Mouse (Mus musculus): Measurements from ENCODE around the gene Olfr875. TPM values are rescaled to one million over a fixed set of nuclear protein-coding genes. Genes with fewer than 3 reads are reported as not detected.
"Not testable (repeated sequence)": the region's sequence is repeated elsewhere in the genome, so short reads cannot be mapped to it uniquely, and the experiment has no call there.

Olfr875 gene
- not detected for total RNA-seq (2021)
- not detected in 2 replicates for polyA plus RNA-seq (2012; rRNA removed)
- long read RNA-seq, result 0 reads

DNA sequence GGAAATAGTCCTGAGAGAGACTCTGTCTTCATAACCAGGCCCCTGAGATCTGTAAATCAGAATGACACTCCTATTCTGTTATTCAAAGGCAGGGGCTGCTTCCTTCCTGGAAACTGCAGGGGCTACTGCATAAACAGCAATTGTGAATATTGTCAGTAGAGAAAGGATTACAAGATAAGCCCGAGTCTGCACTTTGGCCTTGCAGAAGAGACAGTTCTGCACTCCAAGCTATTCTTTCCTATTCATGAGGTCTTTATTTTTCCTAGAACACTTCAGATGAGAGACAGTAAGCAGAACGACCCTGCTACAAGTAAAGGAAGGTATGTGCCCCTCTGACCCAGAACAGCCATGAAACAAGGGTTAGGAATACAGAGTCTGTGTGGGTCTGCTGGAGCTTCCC lies at the start of gene Olfr875:
Gene Olfr875, plus strand, starts transcription at position 99 of the 400 bp plus-strand sequence.
- DNase-seq, result no peak

DNA sequence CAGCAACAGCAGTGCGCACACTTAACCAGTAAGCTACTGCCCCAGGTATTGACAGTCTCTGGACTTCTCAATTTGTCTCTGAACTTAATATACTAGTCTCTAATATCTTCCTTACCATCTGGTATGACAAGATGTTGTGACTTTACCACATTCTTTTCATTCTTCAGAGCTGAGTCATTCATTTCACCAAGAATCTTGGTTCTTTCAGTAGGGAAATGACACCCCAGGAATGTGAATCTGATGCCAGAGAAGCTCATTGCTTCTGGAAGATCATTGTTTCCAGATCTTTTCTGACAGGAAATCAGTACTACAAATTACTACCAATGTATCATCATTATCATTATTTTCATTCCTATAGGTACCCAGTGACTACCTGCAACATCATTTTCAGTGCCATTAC lies 37.3 kb upstream of the Olfr875 start:
- DNase-seq, result no peak

DNA sequence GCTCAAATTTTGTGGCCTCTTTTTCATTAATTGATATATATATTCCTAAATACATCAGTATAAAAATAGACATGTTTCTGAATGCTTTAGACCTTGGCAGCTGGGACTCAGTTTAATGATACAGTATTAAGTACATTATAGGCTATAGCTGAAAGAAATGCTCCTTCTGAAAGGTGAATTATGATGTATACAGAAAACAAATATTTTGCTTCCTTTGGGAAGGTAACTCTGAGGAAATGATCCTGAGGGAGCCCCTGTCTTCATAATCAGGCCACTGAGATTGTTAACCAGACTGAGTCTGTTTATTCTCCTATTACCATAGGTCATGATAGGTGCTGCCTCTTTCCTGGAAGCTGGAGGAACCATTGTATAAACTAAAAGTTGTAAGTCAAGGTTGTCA lies 26.9 kb upstream of the Olfr875 start, which contains the start of gene Olfr874:
Gene Olfr874, plus strand, starts transcription at position 301 of the 400 bp plus-strand sequence.
- no peak for DNase-seq

DNA sequence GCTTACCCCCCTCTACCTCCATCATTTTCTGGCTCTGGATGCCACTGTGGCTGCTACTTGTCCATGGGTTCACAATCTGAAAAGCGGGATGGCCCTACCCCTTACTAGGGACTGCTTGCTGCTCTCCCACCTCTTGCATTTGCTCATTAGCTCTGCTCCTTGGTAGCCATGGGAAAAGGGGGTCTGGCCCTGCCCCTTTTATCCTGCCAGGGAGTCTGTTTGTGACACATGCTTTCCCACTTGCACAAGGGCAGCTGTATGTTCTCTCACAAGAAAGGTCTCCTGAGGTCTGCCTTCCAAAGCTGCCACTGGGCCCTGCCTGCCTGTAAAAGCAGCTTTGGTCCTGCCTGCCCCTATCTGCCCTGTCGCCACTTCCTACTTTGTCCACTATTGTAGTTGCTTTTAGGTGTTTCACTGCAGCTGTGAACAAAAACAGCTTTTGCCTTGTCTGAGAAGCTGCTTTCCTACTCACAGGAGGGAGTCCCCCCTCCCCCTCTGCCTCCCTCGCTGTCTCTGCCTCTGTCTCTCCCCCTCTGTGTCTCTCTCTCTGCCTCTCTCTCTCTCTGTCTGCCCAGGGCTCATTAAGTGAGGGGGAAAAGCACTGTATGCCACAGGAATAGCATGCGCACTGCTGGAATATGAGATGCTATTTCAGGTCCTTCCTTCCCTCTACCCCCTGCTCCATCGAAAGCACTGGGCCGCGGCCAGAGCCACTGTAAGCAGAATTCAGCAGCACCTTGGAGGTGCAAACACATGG lies 21.2 kb upstream of the Olfr875 start:
- DNase-seq, result no peak

DNA sequence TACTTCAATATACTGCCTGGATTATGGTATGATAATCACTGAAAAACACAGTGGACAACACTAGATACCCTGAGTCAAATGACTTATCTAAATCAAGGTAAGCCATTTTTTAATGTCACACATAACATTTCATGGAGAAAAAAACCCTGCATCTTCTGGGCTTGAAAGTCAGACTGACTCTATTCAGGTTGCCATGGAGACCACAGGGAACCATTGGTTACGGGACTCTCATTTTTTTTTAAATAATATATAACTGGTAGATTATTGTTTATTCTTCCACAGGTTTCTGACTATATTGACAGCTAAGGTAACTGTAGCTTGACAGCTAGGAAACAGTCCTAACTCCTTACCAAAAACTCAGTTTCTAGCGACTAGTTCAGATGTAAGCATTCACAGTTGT lies 20.2 kb upstream of the Olfr875 start:
- DNase-seq, result no peak

DNA sequence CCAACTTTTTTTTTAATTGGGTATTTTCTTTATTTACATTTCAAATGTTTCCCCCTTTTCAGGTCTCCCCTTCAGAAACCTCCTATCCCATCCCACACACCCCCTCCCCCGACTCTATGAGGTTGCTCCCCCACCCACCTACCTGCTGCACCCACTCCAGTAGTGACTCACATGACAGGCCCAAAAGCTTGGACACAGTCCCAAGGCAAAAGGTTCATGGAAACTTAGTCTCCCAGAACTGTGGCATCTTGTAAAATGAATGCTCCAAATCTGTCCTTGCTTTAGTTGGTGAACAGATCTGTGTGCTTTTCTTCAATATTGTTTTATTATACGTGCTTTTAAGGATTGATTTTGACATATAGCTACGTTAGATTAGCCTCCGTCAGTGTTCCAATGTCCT lies 19.7 kb upstream of the Olfr875 start:
- peak; percentile 67 for DNase-seq

DNA sequence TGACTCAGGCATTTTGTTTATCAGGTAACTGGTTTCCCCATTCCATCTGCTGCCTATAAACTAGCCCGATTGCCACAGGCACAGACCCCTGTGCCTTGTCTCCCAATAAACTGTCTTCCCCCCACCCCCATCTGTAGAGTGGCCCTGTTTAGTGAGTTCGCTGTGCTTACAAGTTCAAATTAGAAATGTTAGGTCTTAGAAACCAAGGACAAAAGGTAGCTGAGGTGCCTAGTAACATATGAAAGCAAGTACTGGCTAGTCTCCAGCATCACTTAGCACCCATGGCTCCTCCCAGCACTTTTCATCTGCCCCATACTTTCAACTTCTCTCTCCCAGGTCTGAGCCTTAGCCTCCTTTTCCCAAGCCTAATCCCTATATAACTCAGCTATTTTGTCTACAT lies 9.9 kb upstream of the Olfr875 start:
- no peak for DNase-seq

DNA sequence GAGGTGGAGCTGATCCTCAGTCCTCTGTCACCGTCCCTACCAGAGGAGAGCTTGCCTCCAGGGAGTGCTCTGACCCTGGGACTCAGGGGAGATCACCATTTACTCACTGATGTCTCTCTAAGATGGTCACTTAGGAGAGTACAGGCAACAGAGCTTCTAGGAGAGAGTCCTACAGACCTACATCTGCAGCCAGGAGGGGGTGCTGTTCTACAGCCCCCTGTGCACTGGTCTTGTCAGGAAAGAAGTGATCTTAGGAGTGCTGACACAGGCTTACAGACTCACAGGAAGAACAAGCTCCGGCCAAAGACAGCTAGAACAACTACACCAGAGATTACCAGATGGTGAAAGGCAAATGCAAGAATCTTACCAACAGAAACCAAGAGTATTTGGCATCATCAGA lies 9.1 kb upstream of the Olfr875 start:
- peak; percentile 41 for DNase-seq

- no peak for DNase-seq
Observed at GRCm38 (mm10) chr9:37770661-37771060, 996 bp upstream of the Olfr875 start.

GRCm38 (mm10) chr9:37782766-37783260 lies 11.2 kb downstream of the Olfr875 start:
- DNase-seq, result peak; percentile 15

DNA sequence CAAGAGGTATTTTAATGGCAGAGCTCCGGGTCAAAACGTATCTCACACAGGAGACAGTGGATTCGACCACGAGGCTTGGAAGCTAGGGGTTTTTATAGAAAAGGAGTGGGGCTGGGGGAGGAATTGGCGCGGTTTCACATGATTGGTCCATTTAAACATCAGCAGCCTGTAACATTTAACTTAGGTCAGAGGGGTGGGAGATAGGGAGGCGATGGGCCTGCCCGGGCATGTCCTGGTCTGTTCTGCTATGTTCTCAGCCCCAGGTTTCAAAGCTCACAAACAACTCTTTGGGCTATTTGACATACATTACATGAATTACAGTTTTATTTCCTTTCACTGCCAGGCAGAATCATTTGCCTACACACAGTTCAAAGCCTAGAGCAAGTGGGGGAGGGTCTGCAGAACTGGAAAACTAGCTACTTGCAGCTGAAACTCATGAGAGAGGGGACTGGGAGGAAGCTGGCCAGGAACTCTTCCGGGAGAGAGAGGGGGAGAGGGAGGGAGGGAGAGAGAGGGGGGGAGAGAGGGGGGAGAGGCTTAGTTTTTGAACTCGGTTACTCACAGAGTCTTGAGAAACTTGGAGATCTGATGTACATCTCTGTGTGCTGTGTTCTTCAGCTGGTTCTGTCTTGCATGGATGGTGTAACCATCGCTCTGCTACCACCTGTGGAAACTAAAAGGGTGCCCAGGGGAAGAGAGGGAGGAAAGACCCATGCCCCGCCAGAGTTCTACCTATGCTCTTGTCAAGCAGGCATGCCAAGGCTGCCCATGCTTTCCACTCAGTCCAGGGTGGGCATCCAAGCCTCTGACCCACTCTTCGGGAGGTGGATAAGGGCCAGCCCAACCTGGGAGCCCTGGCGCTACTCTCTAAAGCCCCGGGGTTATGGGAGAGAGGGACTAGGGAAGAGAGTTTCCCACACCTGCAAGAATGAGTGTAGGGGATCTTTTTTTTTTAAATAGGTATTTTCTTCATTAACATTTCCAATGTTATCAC lies 12.0 kb downstream of the Olfr875 start:
- not testable (repeated sequence) for DNase-seq

DNA sequence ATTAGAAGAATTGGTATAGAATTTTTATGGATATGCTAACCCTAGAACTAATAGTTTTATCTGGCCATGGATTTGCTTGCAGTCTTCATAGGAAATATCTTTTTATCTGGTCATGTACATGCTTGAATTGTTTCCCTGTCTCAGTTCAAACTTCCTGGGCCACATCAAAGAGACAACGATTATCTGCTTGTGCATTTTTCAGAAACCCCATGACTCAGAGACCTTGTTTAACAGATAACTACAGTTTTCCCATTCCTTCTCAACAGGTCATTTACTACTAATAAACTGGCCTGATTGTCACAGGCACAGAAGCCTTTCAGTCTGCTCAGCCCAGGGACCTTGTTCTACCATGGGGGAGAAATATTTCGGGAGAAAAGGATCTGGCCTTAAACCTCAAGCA lies 14.8 kb downstream of the Olfr875 start:
- peak; percentile 13 for DNase-seq

DNA sequence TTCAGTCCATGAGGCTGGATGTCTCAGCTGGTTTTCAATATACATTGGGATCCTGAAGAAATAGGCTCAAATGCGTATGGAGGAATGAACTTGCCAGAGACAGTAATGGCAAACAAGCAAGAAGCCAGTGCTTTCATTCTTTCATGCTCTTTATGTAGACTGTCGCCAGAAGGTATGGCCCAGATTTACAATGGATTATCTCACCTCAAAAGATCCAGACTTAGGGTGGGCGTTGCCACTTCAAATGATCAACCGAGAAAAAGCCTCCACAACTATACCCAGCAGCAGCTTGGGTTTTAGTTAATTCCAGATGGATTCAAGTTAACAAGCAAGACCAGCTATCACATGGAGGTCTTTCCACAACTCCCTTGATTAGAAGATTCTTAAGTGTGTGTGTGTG lies 30.4 kb downstream of the Olfr875 start:
- no peak for DNase-seq

DNA sequence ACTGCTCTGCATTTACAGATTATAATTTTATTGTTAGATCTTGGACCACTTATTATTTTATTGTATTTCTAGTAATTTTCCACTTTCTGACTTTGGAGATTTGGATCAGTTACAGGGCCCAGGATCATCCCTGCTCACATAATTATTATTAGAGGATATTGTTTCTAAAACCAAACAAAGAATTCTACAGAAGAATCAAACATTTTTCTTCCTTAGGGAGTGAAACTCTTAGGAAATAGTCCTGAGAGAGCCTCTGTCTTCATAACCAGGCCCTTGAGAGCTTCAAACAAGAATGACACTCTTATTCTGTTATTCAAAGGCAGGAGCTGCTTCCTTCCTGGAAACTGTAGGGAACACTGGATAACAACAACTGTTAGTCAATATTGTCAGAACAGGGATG lies 31.1 kb downstream of the Olfr875 start, which contains the start of gene Olfr876:
Gene Olfr876, plus strand, starts transcription at position 301 of the 400 bp plus-strand sequence.
- DNase-seq, result no peak

- no peak for DNase-seq
Observed at GRCm38 (mm10) chr9:37807235-37807634, 35.6 kb downstream of the Olfr875 start.

GRCm38 (mm10) chr9:37808456-37808855 lies 36.8 kb downstream of the Olfr875 start:
- peak; percentile 60 for DNase-seq

DNA sequence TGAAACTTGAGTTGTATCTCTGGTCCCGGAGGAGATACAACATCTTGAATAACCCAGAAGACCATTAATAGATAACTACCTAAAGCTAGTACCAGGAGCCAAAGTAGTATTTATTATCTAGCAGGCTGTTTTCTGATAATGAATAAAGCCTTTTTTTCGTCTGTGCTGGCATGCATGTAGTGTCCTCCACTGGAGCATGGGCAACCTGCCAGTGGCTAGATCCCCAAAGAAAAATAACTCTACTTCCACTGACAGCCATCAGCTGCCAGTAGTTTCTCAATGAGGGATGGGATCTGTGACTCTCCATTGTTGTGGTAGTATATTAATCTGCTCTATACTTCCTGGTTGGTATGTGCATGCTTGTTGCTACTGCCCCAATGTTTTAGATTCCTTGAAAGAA lies 37.3 kb downstream of the Olfr875 start:
- peak; percentile 72 for DNase-seq

DNA sequence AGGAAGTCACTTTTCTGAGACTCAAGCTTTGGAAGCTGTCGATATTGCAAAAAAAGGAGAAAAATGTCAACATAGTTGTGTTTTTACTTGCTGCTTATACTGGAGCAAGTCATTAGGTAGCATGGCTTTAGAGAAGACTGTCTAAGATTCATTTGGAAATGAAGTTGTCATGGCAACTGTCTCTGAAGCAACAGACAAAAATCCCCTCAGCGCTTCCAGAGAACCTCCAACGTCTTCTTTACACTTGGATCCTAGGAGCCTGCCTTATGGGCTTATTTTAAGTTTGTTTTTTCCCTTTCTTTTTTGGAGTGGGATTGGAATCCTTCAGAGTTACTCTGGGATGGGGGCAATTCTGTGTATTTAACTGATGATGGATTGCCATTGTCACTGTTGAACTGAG lies 43.0 kb downstream of the Olfr875 start:
- DNase-seq, result no peak
